Mouse (Mus musculus) mesoderm, embryonic 11.5 days (tissue): ENCODE results near the gene 1190002N15Rik.
A peak's percentile ranks its signal among the peaks of the same experiment; 100 is the strongest.

ENCODE experiments used
- DNase-seq: peaks from one replicate; pipeline ENCODE4 v3.0.0-alpha.2; 2012; ENCODE audit warnings: low read depth, low spot score

The 1190002N15Rik gene

DNA sequence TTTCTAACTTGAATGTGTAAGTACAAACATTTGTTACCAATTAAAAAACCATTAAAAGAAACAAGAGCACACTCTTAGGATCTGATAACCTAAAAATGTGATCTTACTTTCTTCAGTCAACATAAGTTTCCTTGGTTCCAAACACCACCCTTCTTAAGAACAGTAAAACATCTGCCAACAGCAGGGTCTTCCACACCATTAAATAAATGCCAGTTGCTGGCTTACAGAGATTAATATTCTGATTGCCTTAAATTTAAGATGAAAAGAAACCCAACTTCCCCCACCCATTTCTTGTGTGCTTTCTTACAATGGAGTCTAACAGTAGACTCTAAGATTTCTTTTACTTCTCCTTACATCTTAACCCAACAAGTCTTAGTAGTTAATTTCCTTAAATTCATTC lies 7.9 kb downstream of the 1190002N15Rik start:
- no peak for DNase-seq

DNA sequence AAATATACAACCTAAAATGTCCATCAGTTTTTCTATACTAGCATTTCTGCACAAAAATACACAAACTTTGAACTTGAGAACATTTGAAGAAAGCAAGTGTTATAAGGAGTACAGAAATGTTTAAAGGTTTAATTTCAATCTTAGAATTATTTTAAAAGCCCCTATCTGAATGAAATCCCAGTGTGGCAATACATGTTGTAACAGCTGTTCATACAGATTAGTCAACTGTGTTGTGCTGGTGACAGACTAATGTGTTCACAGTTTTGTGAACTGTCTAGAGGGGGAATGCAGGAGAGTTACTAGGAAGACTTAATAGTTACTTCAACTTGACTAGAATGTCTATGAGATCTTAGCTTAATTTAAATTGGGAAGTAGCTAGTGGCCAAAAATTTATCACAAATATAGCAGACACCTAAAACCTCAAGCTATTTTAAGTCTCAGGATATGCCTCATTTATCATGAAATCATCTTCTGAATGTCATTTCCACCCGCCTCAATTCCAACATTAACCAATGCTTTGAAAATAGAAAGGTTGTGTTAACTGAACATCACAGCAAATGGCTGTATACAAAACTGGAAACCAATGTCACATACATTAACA lies 8.6 kb downstream of the 1190002N15Rik start:
- no peak for DNase-seq

DNA sequence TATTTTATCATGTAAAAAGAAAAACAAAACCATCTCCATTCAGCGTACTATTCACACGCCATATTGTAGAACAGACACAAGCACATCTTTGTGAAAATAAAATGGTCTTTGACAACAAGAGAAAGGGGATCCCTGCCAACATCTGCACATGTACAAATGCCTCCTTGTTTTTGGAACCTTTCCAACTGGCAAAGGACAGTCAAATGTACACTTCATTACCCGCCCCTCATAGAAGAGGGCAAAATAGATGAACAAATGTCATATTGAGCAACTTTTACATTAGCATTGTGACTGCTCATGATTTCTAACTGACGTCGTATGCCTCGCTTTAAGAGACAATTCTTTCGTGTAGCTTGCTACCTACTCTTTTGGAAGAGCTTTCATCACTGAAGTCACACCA lies 11.4 kb downstream of the 1190002N15Rik start:
- no peak for DNase-seq

DNA sequence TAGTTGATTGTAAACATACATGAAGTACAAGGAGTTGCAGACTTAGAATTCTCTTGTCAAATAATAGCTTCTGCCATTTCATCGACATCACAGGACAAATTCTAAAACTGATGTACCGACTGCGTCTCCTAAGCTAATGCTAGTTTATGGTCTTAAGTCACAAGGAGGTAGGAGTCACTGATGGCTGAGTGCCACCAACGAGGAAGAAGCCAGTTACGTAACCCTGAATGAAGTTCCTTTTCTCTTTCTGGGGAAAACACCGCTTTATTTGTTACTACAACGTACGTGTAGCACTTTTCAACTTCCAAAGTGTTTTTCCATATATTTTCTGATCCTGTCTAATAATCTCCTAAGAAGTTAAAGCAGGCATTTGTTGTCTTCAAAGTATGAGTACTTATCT lies 25.6 kb downstream of the 1190002N15Rik start:
- DNase-seq: no peak

DNA sequence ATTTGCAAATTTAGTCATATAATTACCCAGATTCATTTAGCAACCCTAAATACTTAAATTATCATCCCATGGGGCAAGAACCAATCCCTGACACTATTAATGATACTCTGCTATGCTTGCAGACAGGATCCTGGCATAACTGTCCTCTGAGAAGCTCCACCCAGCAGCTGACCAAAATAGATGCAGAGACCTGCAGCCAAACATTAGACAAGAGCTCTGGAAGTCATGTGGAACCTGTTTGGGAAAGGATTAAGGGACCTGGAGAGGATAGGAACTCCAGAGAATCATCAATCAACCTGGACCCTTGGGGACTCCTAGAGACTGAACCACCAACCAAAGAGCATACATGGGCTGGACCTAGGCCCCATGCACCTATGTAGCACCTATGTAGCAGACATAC lies 26.7 kb downstream of the 1190002N15Rik start:
- no peak for DNase-seq

DNA sequence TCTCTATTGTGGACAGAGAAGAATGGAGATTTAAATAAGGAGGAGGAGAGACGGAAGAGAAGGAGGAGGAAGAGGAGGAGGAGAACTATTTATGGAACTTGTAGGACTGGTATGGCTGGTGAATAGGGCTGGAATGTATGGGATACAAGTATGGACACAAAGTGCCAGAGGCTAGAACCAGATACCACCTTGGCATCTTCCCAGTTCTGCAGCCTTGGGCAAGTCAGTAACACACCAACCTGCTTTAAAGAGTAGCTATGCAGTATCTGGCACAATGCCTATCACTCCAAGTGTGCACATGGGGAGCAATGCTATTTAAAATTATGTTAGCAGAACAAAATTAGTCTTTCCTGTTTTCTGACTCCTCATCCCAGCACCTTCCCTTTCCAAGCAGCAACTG lies 30.9 kb downstream of the 1190002N15Rik start:
- no peak for DNase-seq

DNA sequence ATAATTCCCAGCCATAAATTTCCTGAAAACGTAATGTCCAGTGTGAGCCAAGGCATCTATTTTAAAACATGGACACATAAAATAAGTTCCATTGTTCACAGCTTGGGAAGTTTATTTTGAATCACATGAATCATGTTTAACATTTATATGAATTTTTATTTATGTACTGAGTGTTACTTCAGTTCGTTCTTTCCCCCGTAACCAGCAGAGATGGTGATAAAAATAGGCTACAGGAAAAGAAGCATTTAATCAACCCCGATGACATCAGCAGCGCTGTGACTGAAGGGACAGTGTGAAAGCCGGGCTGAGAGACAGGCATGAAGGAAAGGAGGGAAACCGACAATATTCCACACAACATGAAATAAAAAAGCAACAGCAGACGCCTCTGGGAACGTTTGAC lies 46.4 kb downstream of the 1190002N15Rik start:
- DNase-seq: no peak

DNA sequence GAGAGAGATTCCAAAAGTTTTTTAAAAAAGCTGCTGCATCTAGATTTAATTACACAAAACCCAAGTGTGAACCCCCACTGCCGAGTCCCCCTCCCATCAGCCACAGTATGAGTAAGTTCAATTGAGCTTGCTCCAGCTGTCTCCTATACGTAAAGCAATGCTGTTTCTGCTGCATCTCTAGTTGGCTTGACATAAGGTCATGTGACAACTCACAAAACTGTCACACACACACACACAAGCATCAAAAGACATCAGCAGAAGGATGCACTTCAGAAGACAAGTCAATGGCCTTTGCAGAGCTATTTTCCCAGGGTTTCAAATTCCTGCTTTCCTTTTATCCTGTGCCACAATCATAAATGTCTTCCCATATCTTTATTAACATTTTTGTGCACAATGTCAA lies 49.9 kb downstream of the 1190002N15Rik start:
- no peak for DNase-seq

DNA sequence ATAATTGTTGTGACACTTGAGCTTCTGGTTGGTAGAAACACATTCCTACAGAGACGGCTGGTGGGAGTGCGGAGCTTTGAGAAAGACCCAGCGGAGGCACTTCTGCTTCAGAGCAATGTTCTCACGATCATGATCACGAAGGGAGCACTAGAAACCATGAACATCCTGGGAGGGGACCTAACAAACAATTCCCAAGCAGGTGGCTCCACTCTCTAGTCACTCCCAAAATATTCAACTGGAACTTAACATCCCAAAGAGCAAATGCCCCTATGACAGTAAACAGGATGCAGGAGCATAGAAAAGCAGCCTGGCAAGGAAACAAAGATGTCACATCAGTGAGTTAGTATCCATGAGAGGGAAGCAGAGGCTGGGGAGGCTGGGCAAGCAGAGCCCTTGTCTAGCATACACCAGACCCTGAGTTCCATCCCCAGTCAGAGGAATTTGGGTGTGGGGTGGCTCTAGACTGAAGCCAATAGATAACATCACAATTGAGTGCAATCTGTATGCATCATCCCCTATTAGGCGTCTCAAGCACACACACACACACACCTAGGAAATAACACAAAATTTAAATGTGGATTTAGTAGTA lies 54.5 kb downstream of the 1190002N15Rik start:
- DNase-seq: no peak

DNA sequence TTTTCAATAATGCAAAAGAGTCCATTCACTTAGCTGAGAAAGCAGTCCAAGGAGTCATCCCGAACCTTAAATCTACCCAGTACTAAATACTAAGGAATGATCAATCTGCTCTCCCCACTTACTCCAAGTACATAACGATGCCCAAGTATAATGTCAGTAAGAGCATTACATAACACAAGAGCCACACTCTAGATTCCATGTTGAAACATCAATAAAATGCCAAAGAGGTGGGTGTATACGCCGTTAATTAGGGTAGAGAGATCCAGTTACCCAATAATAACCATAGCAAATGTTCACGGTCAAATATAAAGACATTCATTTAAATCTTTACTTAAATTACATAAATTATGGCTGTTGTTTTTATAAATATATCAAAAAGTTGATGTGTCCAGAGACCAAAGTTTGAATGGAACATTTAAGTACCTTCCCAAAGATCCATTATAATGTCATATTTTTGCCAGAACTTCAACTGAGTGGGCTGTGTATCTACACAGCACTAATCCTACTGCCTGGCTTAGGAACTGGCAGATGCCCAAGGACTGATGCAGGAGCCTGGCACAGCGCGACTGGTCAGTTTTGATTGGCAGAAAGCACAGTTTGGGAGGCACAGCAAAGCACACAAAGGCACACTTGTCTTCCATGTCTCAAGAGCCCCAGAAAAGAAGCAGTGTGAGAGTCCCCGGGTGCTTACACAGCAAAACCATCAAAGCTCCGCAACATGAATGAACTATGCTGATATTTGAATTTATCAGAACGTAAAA lies 55.5 kb downstream of the 1190002N15Rik start:
- peak; percentile 14 for DNase-seq

DNA sequence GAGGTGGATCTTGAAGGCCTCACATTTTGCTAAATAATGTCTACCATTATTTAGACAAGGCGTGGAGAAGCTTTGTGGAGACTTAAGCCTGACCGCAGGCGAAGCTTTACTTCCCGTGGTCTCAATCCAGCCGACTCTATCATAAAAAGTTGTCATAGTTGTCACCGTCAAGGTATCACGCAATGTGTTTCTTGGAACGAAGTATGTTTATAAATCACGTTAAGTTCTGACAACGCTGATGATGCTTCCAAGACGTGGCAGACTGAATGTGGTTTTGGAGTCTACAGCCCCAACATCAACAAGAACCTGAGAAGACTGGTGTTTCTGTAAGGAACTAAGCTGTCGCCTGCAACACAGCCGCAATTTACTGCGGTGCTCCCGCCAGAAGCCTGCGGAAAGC lies 56.8 kb downstream of the 1190002N15Rik start:
- DNase-seq: no peak

DNA sequence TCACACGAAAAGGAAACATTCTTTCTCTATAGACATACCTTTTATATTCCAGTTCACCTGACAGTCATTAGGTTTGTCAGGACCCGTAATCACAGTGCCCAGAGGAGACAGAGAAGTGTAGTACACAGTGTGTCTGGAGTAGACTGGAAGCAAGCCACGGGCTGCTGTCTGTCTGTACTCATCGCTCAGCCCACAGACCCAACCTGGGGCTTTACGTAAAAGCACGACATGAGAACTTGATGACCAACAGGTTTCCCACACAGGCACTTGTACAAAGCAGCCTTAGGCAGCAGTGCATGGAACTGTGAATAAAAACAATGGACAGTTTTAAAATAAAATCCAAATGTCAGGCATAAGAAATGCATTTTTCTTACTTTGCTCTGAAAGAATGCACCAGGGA lies 58.5 kb downstream of the 1190002N15Rik start:
- no peak for DNase-seq

DNA sequence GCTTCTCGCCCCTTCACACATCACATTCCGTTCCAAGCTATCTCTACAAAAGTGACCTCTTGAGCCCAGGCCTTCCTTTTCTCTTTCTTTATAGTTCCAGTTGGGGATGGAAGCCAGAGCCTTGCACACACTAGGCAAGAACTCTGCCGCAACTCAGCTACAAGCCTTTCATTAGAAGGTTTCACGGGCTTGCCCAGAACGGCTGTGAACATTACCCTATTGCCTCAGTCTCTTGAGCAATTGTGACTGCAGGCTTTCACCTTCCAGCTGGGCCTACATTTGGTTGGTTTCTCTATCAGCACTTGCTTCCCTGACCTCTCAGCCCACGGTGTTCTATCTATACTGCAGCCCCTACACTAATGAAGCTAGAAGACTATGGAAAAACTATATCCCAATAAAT lies 58.9 kb downstream of the 1190002N15Rik start:
- no peak for DNase-seq

DNA sequence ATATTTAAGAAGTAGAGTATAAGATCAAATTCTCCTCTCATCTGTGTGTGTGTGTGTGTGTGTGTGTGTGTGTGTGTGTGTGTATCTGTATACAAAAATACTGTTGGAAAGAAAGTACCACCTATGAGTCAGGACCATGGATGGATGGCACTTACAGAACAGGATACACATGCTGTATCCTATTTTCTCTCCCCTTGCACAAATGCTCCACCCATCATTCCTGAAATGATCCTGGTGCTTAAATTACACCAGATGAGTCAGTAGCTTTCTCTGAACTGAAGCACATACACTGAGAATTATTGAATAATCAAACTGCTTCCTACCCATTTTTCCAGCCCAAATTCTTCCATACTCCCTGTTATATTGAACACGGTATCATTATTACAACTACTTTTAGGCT lies 61.9 kb downstream of the 1190002N15Rik start:
- DNase-seq: no peak

DNA sequence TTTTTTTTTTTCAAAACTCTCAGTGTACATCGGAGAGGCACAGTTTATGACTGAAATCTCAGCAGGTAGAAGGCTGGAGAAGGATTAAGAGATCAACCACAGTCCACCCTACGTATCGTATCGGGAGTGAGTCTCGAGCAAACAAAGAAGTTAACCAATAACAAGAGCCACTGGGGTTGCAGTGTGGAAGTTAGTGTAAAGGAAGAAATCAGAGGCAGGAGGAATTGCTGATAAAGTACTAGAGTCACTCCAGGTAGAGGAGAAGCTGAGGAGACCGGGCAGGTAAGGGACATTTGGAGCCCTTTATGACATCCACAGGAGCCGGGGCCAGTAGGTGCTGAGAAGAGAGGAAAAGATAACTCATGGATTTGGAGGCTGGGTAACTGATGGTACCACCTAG lies 64.0 kb downstream of the 1190002N15Rik start:
- DNase-seq: no peak

DNA sequence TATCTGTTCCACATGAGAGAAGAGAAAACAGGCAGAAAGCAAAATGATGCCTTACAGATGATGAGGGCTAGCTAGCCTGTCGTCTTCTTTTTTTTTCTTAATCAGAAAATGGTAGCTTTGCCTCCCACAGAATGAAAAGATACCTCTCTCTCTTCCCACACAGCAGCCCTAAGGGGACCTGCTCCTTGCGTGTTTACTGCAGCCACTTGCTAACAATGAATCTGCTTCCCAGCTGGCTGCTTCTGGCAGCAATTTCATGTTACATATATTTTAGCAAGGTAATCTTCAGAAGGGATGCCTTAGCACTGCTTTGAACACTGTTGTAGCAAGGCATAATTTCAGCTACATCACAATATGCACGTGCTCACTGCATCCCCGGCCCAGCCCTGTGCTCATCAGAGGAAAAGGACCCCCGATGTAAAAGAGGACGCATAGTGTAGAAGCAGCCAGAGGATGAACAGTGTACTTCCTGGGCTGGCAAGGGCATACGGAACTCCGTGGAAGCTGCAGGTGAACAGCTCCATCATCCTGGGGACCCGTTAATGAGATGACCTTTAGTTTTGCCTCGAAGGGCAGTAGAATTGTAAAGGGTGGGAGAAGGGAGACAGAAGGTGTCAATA lies 64.8 kb downstream of the 1190002N15Rik start:
- no peak for DNase-seq

DNA sequence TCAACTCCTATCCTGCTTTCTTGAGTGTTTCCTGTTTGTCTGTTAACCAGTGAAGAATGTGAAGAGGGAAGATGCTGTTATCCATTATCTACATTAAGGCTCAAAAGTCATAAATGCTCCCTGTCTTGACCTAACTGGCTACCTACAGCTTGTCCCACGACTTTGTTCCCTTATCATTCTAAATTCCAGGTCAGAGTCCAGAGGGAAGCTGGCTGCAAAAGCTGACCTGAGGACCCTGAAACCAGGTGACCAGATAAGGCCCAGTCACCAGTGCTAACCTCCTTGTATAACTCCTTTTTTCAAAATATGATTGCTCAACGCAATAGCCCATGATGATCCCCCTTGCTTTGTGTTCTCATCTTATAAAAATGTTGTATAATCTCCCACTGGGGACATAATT lies 66.4 kb downstream of the 1190002N15Rik start:
- DNase-seq: no peak
